Mouse (Mus musculus) cerebellum, postnatal 25 days (tissue): ENCODE measurements around the gene Gch1.

Source experiments
- DNase-seq, 2 experiments: peaks; one replicate each; pipeline ENCODE4 v3.0.0; 2021; ENCODE audit warnings: mixed read lengths in 2 of 2

Gch1 gene

DNA sequence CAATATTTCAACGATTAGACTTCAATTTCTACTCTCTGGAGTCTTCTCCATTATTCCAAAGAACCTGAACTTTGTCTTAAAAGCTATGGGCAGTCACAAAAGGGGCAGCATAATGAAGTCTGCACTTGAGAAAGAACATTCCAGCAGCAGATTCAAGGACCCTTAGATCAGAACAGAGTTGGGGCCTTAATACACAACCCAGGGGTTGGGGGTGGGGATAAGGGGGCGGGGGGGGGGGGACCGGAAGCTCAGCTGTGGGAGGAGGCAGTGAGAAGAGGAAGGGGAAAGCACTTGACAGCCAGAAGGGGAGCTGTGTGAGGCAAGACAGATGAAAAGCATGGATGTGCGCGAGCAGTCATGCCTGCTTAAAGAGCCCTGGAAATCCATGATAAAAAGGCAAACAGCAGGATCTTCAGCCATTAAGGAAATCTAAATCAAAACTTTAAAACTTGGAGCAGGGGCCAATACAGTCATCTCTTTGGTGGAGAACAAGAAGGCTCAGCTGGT, 27.2 kb downstream of the Gch1 start:
- no peak for DNase-seq

DNA sequence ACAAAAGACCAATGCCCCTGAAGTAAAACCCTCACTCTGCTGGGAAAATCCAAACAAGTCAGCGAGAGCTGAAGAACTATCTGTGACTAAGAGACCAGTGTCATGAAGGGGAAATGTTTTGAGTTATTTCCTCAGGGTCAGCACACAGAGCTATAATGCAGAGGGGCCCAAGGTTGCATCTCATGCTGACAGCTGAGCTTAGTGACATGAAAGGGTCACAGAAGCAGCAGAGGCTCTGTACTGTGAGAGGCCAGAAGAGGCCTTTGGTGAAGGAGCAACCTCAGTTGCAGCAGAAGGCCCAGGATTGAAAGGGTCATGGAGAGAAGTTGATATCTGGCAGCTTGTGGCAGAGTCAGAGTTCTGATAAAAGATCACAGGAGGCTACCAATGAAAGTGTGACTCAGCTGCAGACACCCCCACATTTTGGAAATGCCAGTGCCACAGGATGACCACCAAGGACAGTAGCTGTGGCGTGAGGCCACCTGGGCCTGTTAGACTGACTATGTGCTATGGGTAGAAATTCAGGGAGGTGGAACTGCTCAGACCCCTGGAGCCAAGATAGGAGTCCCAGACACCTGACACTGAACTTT, 29.1 kb downstream of the Gch1 start:
- no peak for DNase-seq

DNA sequence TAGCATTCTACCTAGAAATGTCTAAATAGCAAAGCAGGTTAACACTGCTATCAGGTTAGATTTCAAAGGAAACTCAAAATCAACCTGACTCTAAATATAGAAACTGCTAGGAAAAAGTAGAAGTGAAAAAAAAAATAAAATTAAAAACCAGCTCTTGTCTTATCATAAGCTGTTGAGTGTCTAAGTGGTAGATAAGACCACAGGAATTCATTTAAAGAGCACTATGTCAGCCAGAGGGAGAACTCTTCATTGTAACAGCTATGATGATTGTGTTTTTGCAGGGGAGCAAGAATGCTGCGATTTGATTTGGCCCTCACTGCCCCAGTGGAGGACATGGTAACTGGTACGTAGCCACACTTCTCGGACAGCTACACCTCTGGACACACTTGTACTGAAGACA, 34.9 kb downstream of the Gch1 start:
- DNase-seq: no peak

- DNase-seq: no peak
Observed at GRCm38 (mm10) chr14:47151306-47151705, 37.9 kb downstream of the Gch1 start.

GRCm38 (mm10) chr14:47144326-47144725, 44.9 kb downstream of the Gch1 start:
- DNase-seq: no peak

GRCm38 (mm10) chr14:47138853-47139252, 50.4 kb downstream of the Gch1 start:
- no peak for DNase-seq

GRCm38 (mm10) chr14:47136637-47137036, 52.6 kb downstream of the Gch1 start:
- DNase-seq: no peak

DNA sequence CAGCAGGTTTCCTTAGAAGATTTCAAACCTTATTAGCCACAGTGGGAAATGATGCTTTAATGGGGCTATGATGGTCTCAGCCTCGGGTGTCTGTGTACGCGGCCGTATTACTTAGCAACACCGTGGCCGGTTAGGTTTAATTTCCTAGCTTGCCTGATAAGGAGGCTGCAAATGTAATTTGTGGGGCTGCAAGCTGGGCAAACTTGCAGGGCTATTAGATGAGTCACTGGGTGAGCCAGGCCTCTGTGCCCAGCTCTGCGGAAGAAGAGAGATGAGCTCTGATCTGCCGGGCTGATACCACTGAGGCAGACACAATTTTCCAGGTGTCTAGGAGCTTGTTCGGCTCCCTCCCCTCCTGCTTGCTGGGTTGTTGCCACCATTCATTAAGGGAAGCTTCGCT, 55.3 kb downstream of the Gch1 start:
- DNase-seq: no peak

GRCm38 (mm10) chr14:47127987-47128386, 61.2 kb downstream of the Gch1 start:
- DNase-seq: no peak

DNA sequence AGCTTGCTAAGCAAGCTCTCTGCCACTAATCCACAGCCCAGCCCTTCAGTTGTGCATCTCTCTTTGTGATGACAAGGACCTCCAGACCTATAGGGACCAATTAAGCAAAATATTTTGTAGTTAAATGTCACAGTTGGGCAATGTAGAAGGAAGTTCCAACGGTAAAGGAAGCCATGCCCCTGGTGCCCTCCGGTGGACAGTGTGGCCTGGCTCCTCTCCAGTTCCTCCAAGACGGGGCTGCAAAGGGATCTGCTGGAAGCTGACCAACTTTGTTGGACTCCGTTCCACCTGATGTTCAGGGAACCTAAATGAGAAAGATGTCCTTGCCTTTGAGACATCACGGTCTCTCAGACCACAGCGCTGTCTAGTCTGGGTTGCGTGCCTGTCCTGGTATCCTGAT, 71.7 kb downstream of the Gch1 start:
- no peak for DNase-seq

DNA sequence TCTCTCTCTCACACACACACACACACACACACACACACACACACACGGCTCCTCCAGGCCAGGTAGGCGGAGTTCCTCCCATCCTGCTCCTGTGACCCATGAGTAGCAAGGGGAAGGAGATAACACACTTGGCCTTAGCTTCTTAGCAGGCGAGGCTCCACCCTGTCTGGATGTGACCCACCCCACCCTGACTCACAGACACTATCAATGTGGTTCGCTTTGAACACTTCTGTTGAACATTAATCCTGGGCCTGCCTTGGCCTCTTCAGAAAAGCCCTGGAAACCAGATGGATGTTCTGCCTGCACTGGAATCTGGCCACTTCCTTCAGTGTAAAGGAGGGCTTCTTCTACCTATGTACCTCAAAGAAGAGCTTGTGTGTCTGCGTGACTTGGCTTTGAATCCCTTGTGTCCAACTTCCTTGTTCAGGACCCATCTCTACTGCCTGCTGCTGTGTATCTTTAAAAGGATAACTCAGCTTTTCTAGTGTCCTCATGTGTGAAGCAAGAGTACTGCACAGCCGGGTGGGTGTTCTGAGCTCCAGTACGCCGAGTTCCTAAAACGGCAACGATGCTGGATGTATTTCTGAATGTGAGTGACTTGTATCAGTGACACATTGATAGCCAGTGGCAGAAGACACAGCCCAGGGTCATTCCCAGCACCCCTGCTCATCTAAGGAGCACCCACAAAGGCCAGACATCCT, 73.0 kb downstream of the Gch1 start:
- no peak for DNase-seq

DNA sequence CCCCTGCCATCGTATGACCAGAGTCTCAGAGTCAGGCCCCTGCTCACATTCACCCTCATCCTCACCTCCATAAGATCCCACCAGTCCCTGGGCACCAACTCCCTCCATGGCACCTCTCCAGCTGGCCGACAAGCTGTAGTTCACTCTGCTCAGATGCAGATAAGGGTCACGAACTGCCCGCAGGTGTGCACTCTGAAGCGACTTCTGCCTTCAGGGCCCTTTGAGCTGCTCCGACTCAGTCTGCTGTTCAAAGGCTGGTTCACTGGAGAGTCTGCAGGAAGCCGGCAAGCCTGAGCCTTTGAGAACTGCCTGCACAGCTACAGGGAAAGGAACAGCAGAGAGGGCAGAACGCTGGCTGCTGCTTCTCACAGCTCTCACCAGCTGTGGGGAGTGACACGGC, 74.1 kb downstream of the Gch1 start:
- no peak for DNase-seq

GRCm38 (mm10) chr14:47111341-47111740, 77.9 kb downstream of the Gch1 start:
- peak; percentile 57 to 66 for DNase-seq

DNA sequence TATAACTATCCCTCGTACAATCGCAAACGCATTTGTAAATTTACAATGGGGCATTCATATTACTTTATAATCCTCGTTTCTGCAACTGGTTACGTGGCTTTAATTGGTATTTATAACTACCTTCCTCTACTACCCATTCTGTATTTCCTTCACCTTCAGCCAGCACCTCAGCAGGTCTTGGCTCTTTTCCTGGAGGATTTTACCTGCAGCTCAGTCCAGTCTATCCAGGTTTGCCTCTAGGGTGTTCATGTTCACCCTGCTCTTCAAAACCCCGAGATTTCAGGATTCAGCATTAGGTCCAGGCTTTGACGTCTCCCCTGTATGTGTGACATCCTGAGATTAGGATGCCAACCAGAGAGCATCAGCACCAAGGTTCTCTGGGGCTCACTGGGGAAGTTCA, 78.8 kb downstream of the Gch1 start:
- DNase-seq: peak; percentile 29 to 30

DNA sequence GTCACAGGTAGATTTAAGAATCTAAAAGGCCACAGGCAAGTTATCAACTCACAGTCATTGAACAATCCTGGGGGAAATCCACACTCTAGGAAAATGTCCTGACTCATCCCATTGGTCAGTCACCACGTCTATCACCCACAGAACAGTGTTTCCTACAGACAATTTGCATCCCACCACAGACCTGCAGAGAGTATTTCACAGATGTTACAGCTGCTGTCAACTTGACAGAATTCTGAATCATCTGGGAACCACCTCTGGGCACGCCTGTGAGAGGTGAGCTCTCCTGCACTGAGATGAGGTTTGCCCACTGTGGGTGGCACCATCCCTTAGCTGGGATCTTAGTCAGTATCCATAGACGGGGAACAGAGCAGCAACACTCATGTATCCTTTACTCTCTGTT, 81.8 kb downstream of the Gch1 start:
- no peak for DNase-seq

GRCm38 (mm10) chr14:47105755-47106154, 83.5 kb downstream of the Gch1 start:
- no peak for DNase-seq

DNA sequence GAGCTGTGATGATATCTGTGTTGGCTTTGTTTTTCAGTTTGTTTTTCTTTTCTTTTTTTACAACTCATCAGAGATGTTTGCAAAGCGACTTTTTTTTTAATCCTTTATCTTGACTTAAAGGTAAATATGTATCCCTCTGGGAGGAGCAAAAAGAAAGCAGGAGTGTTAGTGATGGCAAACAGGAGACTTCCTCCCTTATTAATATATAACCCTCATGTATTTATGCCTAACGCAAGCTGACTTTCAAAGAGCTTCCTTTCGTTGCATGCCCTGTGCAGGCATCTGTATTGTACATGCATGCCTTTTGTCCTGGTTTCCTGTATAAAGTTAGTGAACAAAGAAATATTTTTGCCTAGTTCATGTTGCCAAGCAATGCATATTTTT, 84.0 kb downstream of the Gch1 start:
- DNase-seq: no peak

- no peak for DNase-seq
Observed at GRCm38 (mm10) chr14:47104246-47105173, 84.7 kb downstream of the Gch1 start.
